Mouse (Mus musculus) bone marrow, adult 2 months (tissue): ENCODE results near the gene Vmn1r3.
"Not testable (repeated sequence)": the region's sequence is repeated elsewhere in the genome, so short reads cannot be mapped to it uniquely, and the experiment has no call there.

Source experiments
- CTCF ChIP-seq: fragments of 200-500 bp; IDR thresholded peaks from 2 replicates; pipeline ENCODE4 v1.5.1; 2011; ENCODE audit warnings: low read length, control low read depth; ENCODE audit not compliant: control insufficient read depth, insufficient read depth
- POLR2A ChIP-seq: fragments of 200-500 bp; IDR thresholded peaks from 2 replicates; pipeline ENCODE4 v1.6.1; 2011; ENCODE audit warnings: low read depth, mild to moderate bottlenecking, control low read depth, low read length, borderline replicate concordance; ENCODE audit not compliant: control insufficient read depth

- TF ChIP-seq POLR2A, CTCF: not testable (repeated sequence)
Measured at GRCm38 (mm10) chr4:3175756-3176155, 9.4 kb downstream of the Vmn1r3 start.
